Mouse (Mus musculus) c-Kit-negative CD71-positive TER-119-positive erythroid progenitor cells, embryonic 14.5 days (primary cell): ENCODE results near the gene Ptprm.

Experiments
- DNase-seq: peaks from one replicate; pipeline ENCODE4 v3.0.0-alpha.2; 2013; ENCODE audit warnings: low read depth, low spot score

Ptprm gene

GRCm38 (mm10) chr17:66674667-66675066, 679.6 kb downstream of the Ptprm start:
- no peak for DNase-seq

GRCm38 (mm10) chr17:66671715-66672230, 682.5 kb downstream of the Ptprm start:
- DNase-seq, result no peak

GRCm38 (mm10) chr17:66671287-66671686, 683.0 kb downstream of the Ptprm start:
- DNase-seq, result no peak

- no peak for DNase-seq
Measured at GRCm38 (mm10) chr17:66665791-66666190, 688.5 kb downstream of the Ptprm start.

GRCm38 (mm10) chr17:66665201-66665756, 689.0 kb downstream of the Ptprm start:
- DNase-seq, result no peak

GRCm38 (mm10) chr17:66664796-66665195, 689.5 kb downstream of the Ptprm start:
- no peak for DNase-seq

GRCm38 (mm10) chr17:66659242-66659641, 695.0 kb downstream of the Ptprm start:
- no peak for DNase-seq

GRCm38 (mm10) chr17:66637951-66638722, 716.1 kb downstream of the Ptprm start:
- DNase-seq, result no peak

GRCm38 (mm10) chr17:66619996-66620656, 734.1 kb downstream of the Ptprm start:
- no peak for DNase-seq

- DNase-seq, result no peak
Measured at GRCm38 (mm10) chr17:66619255-66619826, 734.9 kb downstream of the Ptprm start.
